Mouse (Mus musculus): ENCODE measurements around the gene Gm20498. TPM values are rescaled to one million over a fixed set of nuclear protein-coding genes. Genes with fewer than 3 reads are reported as not detected.
"Not testable (repeated sequence)": the region's sequence is repeated elsewhere in the genome, so short reads cannot be mapped to it uniquely, and the experiment has no call there.

Gene Gm20498
- total RNA-seq (2021): 10 to 100 TPM; 39.1 to 49.1 TPM

DNA sequence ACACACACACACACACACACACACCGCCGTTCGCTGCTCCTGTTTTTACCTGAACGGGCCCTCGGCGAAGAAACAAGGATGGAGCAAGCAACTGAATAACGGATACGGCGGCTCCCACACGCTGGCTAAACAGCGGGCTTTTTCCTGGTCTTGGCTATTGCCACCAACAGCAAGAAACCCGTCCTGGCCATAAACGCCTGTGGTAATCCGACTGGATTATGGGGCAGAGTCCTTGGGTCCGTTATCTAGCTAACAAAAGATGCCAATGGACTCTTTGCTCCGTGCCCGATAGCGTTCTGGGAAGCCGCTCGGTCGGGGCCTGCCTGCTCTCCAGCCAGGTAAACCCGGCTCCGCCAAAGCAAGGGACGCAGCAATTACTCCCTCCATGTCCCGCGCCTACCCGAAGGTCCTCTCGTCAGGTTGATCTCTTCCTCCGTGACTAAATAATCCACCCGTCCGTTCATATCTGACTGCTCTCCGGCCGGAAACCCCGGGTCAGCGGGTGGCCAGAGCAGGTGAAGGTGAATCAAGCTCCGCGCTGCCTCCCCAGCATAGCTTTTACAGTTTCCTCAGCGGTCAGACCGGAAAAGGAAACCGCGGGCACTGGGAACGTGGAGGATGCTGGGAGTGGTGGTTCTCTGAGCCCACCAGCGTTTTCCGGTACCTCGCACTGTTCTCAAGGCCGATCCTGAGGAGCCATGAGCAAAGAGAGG, at the start of gene Gm20498, which contains the start of gene Synj2bp:
Gm20498 (minus strand) TSS at position 590 of the 713 bp plus-strand sequence.
Synj2bp (minus strand) TSS at position 596 of the 713 bp plus-strand sequence.
- peak; percentile 74 for DNase-seq (ENCODE audit: extremely low spot score in 1 of 2, low spot score in 1 of 2)

GRCm38 (mm10) chr12:81568374-81568773, 35.7 kb upstream of the Gm20498 start, which contains the start of gene Adam21:
Gene Adam21, minus strand, starts transcription at chr12:81568474.
- no peak for DNase-seq (ENCODE audit: extremely low spot score in 1 of 2, low spot score in 1 of 2)

DNA sequence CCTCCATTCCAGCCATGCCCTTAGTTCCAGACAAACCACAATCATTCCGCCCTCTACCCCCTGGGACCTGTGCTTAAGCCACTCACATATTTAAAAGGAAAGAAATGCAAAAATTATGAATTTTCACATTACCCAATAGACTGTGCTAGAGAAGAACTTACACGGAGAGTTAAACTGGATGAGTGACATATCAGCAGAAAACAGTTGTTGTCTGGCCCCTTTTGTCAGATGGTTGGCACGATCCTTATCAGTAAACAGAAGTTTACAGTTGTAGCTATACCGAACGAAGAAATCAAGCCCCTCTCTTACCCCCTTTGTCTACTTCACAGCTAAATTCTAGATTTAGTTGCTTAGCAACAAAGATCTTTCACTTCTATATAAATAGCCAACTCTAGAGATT, 35.2 kb upstream of the Gm20498 start:
- no peak for DNase-seq (ENCODE audit: extremely low spot score in 1 of 2, low spot score in 1 of 2)

- no peak for DNase-seq (ENCODE audit: extremely low spot score in 1 of 2, low spot score in 1 of 2)
Measured at GRCm38 (mm10) chr12:81564173-81564572, 31.5 kb upstream of the Gm20498 start.

DNA sequence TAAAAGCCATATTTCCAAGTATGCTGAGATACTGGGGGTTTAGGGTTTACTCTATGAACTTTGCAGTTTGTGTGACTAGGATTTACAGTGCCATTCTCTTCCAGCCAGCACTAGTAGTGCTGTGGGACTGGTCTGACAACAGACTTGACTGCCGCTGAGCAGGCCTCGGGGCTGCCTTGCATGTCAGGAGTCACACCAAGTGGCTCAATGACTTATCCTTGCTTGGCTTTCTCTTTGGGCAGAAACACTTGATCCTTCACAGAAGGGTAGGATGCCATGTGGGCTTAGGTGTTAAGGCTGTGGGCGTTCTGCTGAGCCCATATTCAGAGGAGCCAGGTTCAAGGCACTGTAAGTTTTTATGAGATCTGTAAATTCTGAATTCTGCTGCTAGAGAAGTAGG, 16.6 kb upstream of the Gm20498 start:
- DNase-seq (ENCODE audit: extremely low spot score in 1 of 2, low spot score in 1 of 2): no peak

GRCm38 (mm10) chr12:81547163-81547562, 14.5 kb upstream of the Gm20498 start:
- DNase-seq (ENCODE audit: extremely low spot score in 1 of 2, low spot score in 1 of 2): no peak

DNA sequence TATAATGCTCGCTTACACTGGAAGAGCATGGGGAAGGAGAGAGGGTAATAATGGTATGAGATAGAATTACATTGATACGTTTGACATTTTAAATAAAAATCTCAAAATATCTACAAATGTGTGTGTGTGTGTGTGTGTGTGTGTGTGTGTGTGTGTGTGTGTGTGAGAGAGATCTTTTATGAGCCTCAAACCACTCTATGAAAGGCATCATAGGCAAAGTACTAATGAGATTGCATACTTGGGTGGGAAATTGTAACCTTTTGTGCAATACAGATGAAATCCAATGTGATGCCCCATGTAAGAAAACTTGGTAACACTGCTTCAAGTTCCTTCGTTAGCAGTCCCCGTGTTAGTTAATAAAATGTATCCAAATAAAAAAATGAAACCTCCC, 319 bp upstream of the Gm20498 start:
- no peak for DNase-seq (ENCODE audit: extremely low spot score in 1 of 2, low spot score in 1 of 2)

GRCm38 (mm10) chr12:81530587-81530986, 2.1 kb downstream of the Gm20498 start:
- not testable (repeated sequence) for DNase-seq (ENCODE audit: extremely low spot score in 1 of 2, low spot score in 1 of 2)

DNA sequence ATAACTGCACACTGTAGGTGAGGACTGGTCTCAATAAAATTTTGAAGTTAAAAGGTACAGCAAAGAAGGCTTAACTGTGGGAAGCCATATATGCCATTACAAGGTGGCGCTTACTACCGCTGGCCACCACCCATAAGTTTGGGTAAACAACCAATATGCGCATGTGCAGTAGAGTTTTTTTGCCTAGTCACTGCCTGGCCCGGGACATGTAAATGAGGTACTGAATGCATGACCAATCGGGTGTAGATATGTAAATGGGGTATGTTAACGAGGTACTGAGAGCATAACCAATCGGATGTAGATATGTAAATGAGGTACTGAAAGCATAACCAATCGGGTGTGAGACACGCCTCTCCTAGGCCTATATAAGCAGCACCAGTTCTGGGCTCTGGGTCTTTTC, 35.8 kb downstream of the Gm20498 start:
- not testable (repeated sequence) for DNase-seq (ENCODE audit: extremely low spot score in 1 of 2, low spot score in 1 of 2)

- no peak for DNase-seq (ENCODE audit: extremely low spot score in 1 of 2, low spot score in 1 of 2)
Measured at GRCm38 (mm10) chr12:81490491-81490890, 42.2 kb downstream of the Gm20498 start.

GRCm38 (mm10) chr12:81485311-81485710, 47.4 kb downstream of the Gm20498 start:
- DNase-seq (ENCODE audit: extremely low spot score in 1 of 2, low spot score in 1 of 2): peak in 1 of 2 experiments; percentile 7

- peak; percentile 70 to 77 for DNase-seq (ENCODE audit: extremely low spot score in 1 of 2, low spot score in 1 of 2)
Measured at GRCm38 (mm10) chr12:81484727-81485191, 47.9 kb downstream of the Gm20498 start, which contains the start of gene Cox16. Gene Cox16, minus strand, starts transcription at chr12:81485127.

DNA sequence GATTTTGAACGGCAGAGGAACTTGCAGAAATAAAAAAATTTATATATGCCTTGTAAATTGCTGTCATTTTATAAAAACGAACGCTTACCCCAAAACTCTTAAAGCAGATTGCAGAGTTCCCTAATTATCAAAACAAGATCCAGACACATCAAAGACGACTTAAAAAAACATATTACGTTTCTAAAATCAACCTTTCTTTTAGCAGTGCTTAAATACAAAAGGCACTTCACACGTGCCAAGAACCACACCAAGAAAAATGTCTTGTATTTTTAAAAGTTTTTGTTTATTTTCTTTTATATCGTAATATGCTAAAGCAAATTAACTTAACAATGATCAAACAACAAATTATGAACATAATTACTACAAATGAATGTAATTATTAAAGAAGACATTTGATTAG, 48.5 kb downstream of the Gm20498 start:
- DNase-seq (ENCODE audit: extremely low spot score in 1 of 2, low spot score in 1 of 2): no peak

DNA sequence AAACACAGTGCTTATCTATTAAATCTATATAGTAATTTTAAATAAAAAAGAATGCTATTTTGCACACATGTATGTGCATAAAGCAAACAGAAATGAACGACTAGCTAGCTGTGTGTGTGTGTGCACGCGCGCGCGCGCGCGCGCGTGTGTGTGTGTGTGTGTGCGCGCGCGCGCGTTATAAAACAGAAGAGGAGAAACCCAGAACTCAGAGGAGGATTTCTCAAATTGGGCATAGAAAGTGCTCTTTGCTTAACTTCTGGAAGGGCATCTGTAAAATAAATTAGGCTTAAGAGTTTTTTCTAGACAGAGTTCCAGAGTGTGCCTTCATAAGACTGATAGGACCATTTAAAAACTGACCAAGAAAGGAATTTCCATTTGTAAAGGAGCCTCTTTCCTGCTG, 49.0 kb downstream of the Gm20498 start:
- no peak for DNase-seq (ENCODE audit: extremely low spot score in 1 of 2, low spot score in 1 of 2)

DNA sequence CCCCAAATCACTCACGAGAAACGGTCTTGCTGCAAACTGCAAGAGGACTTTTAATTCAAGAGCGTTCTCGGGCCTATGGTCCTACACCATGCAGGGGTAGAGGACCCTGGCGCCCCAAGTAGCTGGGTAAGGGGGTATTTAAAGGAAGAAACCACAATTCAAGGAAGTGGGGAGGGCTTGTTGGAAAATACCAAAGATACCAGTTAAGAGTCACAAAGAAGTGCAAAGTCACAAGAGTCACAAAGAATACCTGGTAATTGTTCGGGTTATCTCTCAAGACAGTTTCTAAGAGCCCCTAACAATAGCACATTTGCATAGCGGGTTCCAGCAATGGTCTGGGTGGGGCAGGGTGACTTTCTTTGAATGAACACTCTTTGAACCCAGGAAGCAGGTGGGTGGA, 73.7 kb downstream of the Gm20498 start:
- DNase-seq (ENCODE audit: extremely low spot score in 1 of 2, low spot score in 1 of 2): not testable (repeated sequence)

DNA sequence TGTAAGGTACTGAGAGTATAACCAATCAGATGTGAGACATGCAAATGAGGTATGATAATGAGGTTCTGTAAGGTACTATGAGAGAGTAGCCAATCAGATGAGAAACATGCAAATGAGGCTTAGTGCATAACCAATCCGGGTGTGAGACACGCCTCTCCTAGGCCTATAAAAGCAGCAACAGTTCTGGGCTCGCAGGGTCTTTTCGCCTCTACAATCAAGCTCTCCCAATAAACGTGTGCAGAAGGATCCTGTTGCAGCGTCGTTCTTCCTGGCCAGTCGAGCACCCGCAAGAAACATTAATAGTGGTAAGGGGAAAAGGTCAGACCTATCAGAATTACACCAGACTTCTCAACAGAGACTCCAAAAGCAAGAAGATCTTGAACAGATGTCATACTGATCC, 93.7 kb downstream of the Gm20498 start:
- DNase-seq (ENCODE audit: extremely low spot score in 1 of 2, low spot score in 1 of 2): not testable (repeated sequence)

- not testable (repeated sequence) for DNase-seq (ENCODE audit: extremely low spot score in 1 of 2, low spot score in 1 of 2)
Measured at GRCm38 (mm10) chr12:81434778-81435177, 97.9 kb downstream of the Gm20498 start.

DNA sequence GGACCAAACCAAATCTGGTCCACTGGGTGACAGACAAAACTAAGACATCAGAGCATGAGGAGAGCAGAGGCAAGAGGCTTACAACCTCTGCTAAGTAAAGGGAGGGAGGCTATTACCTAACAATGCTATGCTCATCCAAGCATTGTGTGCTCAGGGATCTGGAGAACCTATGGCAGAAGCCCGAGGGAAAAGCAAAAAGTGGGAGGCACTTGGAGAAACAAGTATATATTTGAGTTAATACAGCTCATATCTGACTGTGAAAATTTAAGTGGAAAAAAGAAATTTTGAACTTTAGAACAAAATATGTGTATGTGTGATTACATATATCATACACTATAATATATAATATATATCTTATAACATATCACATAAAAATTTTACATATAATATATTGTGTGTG, 110.9 kb downstream of the Gm20498 start, which contains the start of gene Adam4:
Adam4 (minus strand) TSS at position 101 of the 400 bp plus-strand sequence.
- DNase-seq (ENCODE audit: extremely low spot score in 1 of 2, low spot score in 1 of 2): no peak

DNA sequence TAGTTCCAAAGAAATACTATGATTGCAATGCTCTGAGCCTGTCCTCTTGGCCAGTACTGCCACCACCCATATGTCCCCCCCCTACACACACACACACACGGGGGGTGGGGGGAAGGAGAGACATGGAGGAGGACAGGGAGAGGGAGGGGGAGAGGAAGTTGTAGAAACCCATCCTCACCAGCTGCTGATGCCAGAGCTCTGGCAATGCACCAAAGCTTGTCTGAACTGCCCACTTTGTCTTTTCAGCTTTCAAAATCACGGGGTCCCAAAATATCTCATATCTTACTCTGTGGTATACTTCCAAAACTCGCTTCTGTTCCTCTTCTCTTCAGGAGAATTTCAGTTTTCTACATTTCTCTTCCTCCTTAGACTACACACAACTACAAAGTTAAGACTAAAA, 119.5 kb downstream of the Gm20498 start:
- DNase-seq (ENCODE audit: extremely low spot score in 1 of 2, low spot score in 1 of 2): no peak

GRCm38 (mm10) chr12:81408966-81409365, 123.7 kb downstream of the Gm20498 start:
- DNase-seq (ENCODE audit: extremely low spot score in 1 of 2, low spot score in 1 of 2): no peak

DNA sequence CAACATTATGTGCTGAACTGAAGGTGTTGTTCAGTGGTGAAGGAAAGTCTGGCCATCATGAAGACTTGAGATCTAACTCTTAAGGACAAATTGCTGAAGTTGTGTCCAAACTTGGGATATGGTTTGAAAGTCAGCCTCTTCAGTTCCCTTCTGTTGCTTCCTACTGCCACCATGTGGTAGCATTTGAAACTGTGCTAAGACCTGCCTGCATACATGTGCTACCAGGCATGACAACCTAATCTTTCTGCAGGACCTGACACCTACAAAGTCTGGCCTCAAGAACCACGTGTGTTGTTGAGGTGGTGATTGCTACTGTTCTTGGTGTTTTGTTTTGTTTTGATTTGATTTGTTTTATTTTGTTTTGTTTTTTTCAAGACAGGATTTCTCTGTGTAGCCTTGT, 130.5 kb downstream of the Gm20498 start:
- DNase-seq (ENCODE audit: extremely low spot score in 1 of 2, low spot score in 1 of 2): peak; percentile 39 to 75

GRCm38 (mm10) chr12:81379364-81379763, 153.3 kb downstream of the Gm20498 start, which contains the start of gene Gm4787:
Gene Gm4787, minus strand, starts transcription at chr12:81379464.
- not testable (repeated sequence) for DNase-seq (ENCODE audit: extremely low spot score in 1 of 2, low spot score in 1 of 2)

Data from layer of hippocampus, postnatal 25 days (tissue).